Mouse (Mus musculus): Measurements from ENCODE around the gene Ly6c1. TPM values are rescaled to one million over a fixed set of nuclear protein-coding genes. Genes with fewer than 3 reads are reported as not detected.
"Not testable (repeated sequence)": the region's sequence is repeated elsewhere in the genome, so short reads cannot be mapped to it uniquely, and the experiment has no call there.

Ly6c1 gene
- polyA plus RNA-seq, 1 experiment from 2014 or later, result 1.1 TPM

- H3K4me1 ChIP-seq (replicated peaks; ENCODE audit: control insufficient read depth, insufficient read depth, low read length); H3K27ac ChIP-seq (ENCODE audit: low read depth, low read length); H3K9me3 ChIP-seq (ENCODE audit: control insufficient read depth, low read length); H3K9ac ChIP-seq (ENCODE audit: low read depth, low read length); H3K36me3 ChIP-seq (ENCODE audit: control insufficient read depth, insufficient read depth, low read length); ATAC-seq (ENCODE audit: low FRiP score); H3K4me3 ChIP-seq (ENCODE audit: low read depth, low read length); DNase-seq (ENCODE audit: low spot score); H3K4me2 ChIP-seq (replicated peaks; ENCODE audit: low read depth, low read length); H3K27me3 ChIP-seq (ENCODE audit: control insufficient read depth, insufficient read depth, low read length): not testable (repeated sequence)
- WGBS, result 84% methylated on average over 1 of the region's 1 CpGs
Measured at GRCm38 (mm10) chr15:75050593-75050992, 2.0 kb upstream of the Ly6c1 start.

- not testable (repeated sequence) for H3K9me3 ChIP-seq (ENCODE audit: control insufficient read depth, low read length); DNase-seq (ENCODE audit: low spot score); H3K27me3 ChIP-seq (ENCODE audit: control insufficient read depth, insufficient read depth, low read length); ATAC-seq (ENCODE audit: low FRiP score); H3K36me3 ChIP-seq (ENCODE audit: control insufficient read depth, insufficient read depth, low read length); H3K4me1 ChIP-seq (replicated peaks; ENCODE audit: control insufficient read depth, insufficient read depth, low read length); H3K4me2 ChIP-seq (replicated peaks; ENCODE audit: low read depth, low read length); H3K27ac ChIP-seq (ENCODE audit: low read depth, low read length); H3K9ac ChIP-seq (ENCODE audit: low read depth, low read length); H3K4me3 ChIP-seq (ENCODE audit: low read depth, low read length)
- 76% methylated on average over 2 of the region's 2 CpGs for WGBS
Measured at GRCm38 (mm10) chr15:75049811-75050210, 1.2 kb upstream of the Ly6c1 start.

DNA sequence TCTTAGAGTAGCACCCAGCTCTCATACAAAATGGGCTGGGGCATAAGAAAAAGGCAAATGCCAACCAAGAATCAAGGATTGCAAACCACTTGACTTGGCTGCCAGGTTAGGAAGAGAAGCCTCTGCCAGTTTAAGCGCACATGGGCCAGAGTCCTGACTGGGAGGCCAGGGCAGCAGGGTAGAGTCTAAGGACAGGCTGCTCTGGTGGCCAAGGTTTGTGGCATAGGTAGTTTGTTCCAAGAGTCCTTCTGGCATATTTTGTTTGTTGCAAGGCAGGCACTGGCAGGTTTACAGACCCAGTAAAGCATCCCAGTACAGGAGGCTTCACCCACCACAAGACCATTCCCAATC, 685 bp downstream of the Ly6c1 start:
- not testable (repeated sequence) for H3K27me3 ChIP-seq (ENCODE audit: control insufficient read depth, insufficient read depth, low read length); H3K9ac ChIP-seq (ENCODE audit: low read depth, low read length); DNase-seq (ENCODE audit: low spot score); H3K4me1 ChIP-seq (replicated peaks; ENCODE audit: control insufficient read depth, insufficient read depth, low read length); H3K4me2 ChIP-seq (replicated peaks; ENCODE audit: low read depth, low read length); ATAC-seq (ENCODE audit: low FRiP score); H3K4me3 ChIP-seq (ENCODE audit: low read depth, low read length); H3K36me3 ChIP-seq (ENCODE audit: control insufficient read depth, insufficient read depth, low read length); H3K9me3 ChIP-seq (ENCODE audit: control insufficient read depth, low read length); H3K27ac ChIP-seq (ENCODE audit: low read depth, low read length)
- WGBS, result 100% methylated on average over 1 of the region's 1 CpGs

GRCm38 (mm10) chr15:75047313-75047969, 1.2 kb downstream of the Ly6c1 start:
- not testable (repeated sequence) for H3K36me3 ChIP-seq (ENCODE audit: control insufficient read depth, insufficient read depth, low read length); H3K4me3 ChIP-seq (ENCODE audit: low read depth, low read length); H3K9ac ChIP-seq (ENCODE audit: low read depth, low read length); DNase-seq (ENCODE audit: low spot score); H3K4me2 ChIP-seq (replicated peaks; ENCODE audit: low read depth, low read length); H3K27me3 ChIP-seq (ENCODE audit: control insufficient read depth, insufficient read depth, low read length); H3K9me3 ChIP-seq (ENCODE audit: control insufficient read depth, low read length); ATAC-seq (ENCODE audit: low FRiP score); H3K4me1 ChIP-seq (replicated peaks; ENCODE audit: control insufficient read depth, insufficient read depth, low read length); H3K27ac ChIP-seq (ENCODE audit: low read depth, low read length)
- 78% methylated on average over 5 of the region's 7 CpGs for WGBS

- ATAC-seq (ENCODE audit: low FRiP score), result not testable (repeated sequence)
Measured at GRCm38 (mm10) chr15:75045501-75045900, 3.1 kb downstream of the Ly6c1 start.

GRCm38 (mm10) chr15:75021020-75021759, 27.4 kb downstream of the Ly6c1 start:
- not testable (repeated sequence) for H3K4me2 ChIP-seq (replicated peaks; ENCODE audit: low read depth, low read length); H3K4me3 ChIP-seq (ENCODE audit: low read depth, low read length); H3K9ac ChIP-seq (ENCODE audit: low read depth, low read length); H3K4me1 ChIP-seq (replicated peaks; ENCODE audit: control insufficient read depth, insufficient read depth, low read length); H3K9me3 ChIP-seq (ENCODE audit: control insufficient read depth, low read length); H3K36me3 ChIP-seq (ENCODE audit: control insufficient read depth, insufficient read depth, low read length); H3K27ac ChIP-seq (ENCODE audit: low read depth, low read length); ATAC-seq (ENCODE audit: low FRiP score); H3K27me3 ChIP-seq (ENCODE audit: control insufficient read depth, insufficient read depth, low read length); DNase-seq (ENCODE audit: low spot score)
- WGBS, result 84% methylated on average over 6 of the region's 10 CpGs

More at GRCm38 (mm10) chr15:75045501-75045900, 3.1 kb downstream of the Ly6c1 start:
- not testable (repeated sequence) for DNase-seq (ENCODE audit: low spot score); H3K36me3 ChIP-seq (ENCODE audit: control insufficient read depth, insufficient read depth, low read length); H3K9ac ChIP-seq (ENCODE audit: low read depth, low read length); H3K4me3 ChIP-seq (ENCODE audit: low read depth, low read length); H3K27me3 ChIP-seq (ENCODE audit: control insufficient read depth, insufficient read depth, low read length); H3K4me2 ChIP-seq (replicated peaks; ENCODE audit: low read depth, low read length); H3K4me1 ChIP-seq (replicated peaks; ENCODE audit: control insufficient read depth, insufficient read depth, low read length); H3K27ac ChIP-seq (ENCODE audit: low read depth, low read length); H3K9me3 ChIP-seq (ENCODE audit: control insufficient read depth, low read length)
- 83% methylated on average over 2 of the region's 3 CpGs for WGBS

GRCm38 (mm10) chr15:75019446-75019845, 29.2 kb downstream of the Ly6c1 start:
- not testable (repeated sequence) for H3K4me2 ChIP-seq (replicated peaks; ENCODE audit: low read depth, low read length); H3K4me3 ChIP-seq (ENCODE audit: low read depth, low read length); H3K4me1 ChIP-seq (replicated peaks; ENCODE audit: control insufficient read depth, insufficient read depth, low read length); H3K27me3 ChIP-seq (ENCODE audit: control insufficient read depth, insufficient read depth, low read length); H3K36me3 ChIP-seq (ENCODE audit: control insufficient read depth, insufficient read depth, low read length); H3K27ac ChIP-seq (ENCODE audit: low read depth, low read length); H3K9me3 ChIP-seq (ENCODE audit: control insufficient read depth, low read length); H3K9ac ChIP-seq (ENCODE audit: low read depth, low read length)
- WGBS, result 45% methylated on average over 2 of the region's 2 CpGs
- peak; percentile 56; the same call in 1 of the 2 replicates for ATAC-seq (ENCODE audit: low FRiP score)
- DNase-seq (ENCODE audit: low spot score), result peak; percentile 31

All from hindbrain, embryonic 11.5 days (tissue).